Mouse (Mus musculus) ZHBTc4 (cell line): ENCODE data around the gene Gm13271.
"Not testable (repeated sequence)": the region's sequence is repeated elsewhere in the genome, so short reads cannot be mapped to it uniquely, and the experiment has no call there.

Experiments used
- DNase-seq: peaks from one replicate; pipeline ENCODE4 v3.0.0-alpha.2; 2011; ENCODE audit warnings: low read depth, low spot score

Gene Gm13271

DNA sequence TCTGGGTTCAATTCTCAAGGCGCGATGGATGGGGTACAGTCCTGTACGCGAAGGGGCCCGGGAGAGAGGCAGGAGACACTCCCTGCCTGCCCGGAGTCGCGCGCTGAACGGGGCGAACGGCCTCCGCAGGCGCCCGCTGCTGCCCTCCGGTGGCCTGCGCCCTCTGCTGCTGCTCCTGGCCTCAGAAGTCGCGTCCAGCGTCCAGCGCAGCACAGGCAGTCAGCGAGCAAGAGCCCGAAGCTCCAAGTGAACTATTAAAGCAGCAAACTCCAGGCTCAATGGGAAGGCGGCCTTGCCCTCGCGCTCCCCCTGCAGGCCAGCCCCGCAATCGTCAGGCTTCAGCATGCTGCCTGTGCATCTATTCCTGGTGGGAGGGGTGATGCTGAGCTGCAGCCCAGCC, 5.8 kb downstream of the Gm13271 start:
- DNase-seq, result not testable (repeated sequence)

DNA sequence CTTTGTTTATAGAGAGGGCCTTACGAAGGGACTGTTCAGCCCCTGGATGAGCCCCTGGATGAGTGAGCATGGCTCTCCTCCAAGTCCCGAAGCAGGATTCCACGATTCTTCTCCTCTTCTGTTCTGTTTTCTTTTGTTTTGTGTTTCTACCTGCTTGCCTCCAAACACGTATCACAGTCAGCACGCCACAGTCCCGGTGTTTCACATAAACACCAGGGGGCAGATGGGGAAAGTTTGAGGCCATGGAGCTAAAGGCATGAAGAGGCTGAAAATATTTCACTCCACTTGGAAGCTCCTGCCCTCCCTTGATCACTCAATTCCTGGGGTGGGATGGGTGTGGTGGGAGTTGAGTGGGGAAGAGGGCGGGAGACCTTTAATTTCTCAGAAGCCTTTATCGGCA, 7.1 kb downstream of the Gm13271 start:
- not testable (repeated sequence) for DNase-seq

DNA sequence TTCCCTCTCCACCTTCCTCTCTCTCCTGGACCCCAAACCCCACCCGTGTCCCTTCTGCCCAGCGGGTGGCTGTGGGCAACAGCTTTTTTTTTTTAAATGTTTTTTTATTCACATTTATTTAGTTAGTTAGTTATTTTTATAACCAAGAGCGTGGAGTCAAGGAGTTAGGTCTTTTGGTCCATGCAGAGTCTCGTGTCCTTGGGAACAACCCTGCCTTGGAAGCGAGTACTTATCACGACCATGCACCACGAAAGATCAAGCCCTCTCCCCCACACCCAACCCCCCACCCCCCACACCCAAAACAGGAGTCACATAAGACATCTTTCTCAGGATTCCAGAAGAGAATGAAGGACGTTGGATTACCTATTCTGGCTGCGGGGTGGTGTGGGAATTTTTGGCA, 7.7 kb downstream of the Gm13271 start:
- DNase-seq, result not testable (repeated sequence)

DNA sequence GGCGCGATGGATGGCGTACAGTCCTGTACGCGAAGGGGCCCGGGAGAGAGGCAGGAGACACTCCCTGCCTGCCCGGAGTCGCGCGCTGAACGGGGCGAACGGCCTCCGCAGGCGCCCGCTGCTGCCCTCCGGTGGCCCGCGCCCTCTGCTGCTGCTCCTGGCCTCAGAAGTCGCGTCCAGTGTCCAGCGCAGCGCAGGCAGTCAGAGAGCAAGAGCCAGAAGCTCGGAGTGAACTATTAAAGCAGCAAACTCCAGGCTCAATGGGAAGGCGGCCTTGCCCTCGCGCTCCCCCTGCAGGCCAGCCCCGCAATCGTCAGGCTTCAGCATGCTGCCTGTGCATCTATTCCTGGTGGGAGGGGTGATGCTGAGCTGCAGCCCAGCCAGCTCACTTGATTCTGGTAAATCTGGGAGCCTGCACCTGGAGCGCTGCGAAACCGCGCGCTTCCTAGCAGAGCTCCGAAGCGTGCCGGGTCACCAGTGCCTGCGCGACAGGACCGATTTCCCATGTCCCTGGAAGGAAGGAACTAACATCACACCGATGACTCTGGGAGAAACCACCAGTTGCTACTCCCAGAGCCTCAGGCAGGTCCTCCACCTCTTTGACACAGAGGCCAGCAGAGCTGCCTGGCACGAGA, 8.8 kb downstream of the Gm13271 start:
- not testable (repeated sequence) for DNase-seq

DNA sequence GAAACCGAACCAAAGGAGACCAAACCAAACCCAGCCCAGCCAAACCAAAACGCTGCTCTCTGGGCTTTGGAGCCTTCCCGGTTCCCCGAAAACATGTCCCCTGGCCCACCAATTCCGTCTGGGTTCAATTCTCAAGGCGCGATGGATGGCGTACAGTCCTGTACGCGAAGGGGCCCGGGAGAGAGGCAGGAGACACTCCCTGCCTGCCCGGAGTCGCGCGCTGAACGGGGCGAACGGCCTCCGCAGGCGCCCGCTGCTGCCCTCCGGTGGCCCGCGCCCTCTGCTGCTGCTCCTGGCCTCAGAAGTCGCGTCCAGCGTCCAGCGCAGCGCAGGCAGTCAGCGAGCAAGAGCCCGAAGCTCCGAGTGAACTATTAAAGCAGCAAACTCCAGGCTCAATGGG, 18.9 kb downstream of the Gm13271 start, which contains the start of gene Gm13290:
TSS of gene Gm13290 (plus strand) at position 301 of the 400 bp plus-strand sequence.
- DNase-seq, result not testable (repeated sequence)

DNA sequence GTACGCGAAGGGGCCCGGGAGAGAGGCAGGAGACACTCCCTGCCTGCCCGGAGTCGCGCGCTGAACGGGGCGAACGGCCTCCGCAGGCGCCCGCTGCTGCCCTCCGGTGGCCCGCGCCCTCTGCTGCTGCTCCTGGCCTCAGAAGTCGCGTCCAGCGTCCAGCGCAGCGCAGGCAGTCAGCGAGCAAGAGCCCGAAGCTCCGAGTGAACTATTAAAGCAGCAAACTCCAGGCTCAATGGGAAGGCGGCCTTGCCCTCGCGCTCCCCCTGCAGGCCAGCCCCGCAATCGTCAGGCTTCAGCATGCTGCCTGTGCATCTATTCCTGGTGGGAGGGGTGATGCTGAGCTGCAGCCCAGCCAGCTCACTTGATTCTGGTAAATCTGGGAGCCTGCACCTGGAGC, 22.0 kb downstream of the Gm13271 start, which contains the start of gene Gm13289:
TSS of gene Gm13289 (plus strand) at position 301 of the 400 bp plus-strand sequence.
- not testable (repeated sequence) for DNase-seq

DNA sequence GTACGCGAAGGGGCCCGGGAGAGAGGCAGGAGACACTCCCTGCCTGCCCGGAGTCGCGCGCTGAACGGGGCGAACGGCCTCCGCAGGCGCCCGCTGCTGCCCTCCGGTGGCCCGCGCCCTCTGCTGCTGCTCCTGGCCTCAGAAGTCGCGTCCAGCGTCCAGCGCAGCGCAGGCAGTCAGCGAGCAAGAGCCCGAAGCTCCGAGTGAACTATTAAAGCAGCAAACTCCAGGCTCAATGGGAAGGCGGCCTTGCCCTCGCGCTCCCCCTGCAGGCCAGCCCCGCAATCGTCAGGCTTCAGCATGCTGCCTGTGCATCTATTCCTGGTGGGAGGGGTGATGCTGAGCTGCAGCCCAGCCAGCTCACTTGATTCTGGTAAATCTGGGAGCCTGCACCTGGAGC, 24.9 kb downstream of the Gm13271 start, which contains the start of gene Gm13272:
TSS of gene Gm13272 (plus strand) at position 301 of the 400 bp plus-strand sequence.
- not testable (repeated sequence) for DNase-seq

DNA sequence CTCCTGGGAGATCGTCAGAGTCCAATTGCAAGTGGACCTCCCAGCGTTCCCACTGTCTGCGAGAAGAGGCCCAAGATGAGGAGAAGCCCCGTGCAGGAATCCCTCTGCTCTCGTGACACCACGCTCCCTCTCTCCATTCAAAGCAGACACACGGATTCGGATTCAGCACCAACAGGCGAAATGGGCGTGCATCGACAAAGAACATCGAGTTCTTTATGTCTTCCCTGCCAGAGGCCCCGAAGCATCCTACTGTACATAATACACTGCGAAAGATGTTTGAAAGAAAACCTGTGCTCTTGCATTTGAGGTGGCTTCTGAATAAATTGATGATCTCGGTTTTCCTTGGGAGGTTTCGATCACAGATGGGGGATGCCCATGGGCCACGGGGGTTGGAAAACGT, 25.7 kb downstream of the Gm13271 start:
- DNase-seq, result not testable (repeated sequence)

DNA sequence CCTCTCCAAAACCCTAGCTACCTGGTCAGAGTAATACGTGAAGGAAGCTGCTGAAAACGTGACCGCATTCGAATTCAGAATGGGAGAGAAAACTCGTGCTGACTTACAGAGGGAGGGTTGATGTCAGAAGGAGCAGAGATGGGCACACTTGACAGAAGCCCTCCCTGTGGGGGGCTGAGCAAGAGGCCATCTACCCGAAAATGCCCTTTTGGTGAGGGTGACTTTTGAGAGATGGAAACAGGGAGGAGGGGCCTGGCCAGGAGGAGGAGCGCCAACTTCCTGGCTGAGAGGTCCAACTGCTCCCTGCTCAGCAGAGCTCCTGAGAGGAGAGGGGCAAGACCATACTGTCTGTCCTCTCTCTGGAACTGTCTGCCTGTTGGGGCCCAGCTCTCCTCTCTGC, 27.2 kb downstream of the Gm13271 start, which contains the start of gene Ifnz:
TSS of gene Ifnz (plus strand) at position 301 of the 400 bp plus-strand sequence.
- DNase-seq, result not testable (repeated sequence)

DNA sequence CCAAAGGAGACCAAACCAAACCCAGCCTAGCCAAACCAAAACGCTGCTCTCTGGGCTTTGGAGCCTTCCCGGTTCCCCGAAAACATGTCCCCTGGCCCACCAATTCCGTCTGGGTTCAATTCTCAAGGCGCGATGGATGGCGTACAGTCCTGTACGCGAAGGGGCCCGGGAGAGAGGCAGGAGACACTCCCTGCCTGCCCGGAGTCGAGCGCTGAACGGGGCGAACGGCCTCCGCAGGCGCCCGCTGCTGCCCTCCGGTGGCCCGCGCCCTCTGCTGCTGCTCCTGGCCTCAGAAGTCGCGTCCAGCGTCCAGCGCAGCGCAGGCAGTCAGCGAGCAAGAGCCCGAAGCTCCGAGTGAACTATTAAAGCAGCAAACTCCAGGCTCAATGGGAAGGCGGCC, 27.7 kb downstream of the Gm13271 start:
- DNase-seq, result not testable (repeated sequence)

DNA sequence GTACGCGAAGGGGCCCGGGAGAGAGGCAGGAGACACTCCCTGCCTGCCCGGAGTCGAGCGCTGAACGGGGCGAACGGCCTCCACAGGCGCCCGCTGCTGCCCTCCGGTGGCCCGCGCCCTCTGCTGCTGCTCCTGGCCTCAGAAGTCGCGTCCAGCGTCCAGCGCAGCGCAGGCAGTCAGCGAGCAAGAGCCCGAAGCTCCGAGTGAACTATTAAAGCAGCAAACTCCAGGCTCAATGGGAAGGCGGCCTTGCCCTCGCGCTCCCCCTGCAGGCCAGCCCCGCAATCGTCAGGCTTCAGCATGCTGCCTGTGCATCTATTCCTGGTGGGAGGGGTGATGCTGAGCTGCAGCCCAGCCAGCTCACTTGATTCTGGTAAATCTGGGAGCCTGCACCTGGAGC, 30.7 kb downstream of the Gm13271 start, which contains the start of gene Gm13276:
TSS of gene Gm13276 (plus strand) at position 301 of the 400 bp plus-strand sequence.
- not testable (repeated sequence) for DNase-seq

DNA sequence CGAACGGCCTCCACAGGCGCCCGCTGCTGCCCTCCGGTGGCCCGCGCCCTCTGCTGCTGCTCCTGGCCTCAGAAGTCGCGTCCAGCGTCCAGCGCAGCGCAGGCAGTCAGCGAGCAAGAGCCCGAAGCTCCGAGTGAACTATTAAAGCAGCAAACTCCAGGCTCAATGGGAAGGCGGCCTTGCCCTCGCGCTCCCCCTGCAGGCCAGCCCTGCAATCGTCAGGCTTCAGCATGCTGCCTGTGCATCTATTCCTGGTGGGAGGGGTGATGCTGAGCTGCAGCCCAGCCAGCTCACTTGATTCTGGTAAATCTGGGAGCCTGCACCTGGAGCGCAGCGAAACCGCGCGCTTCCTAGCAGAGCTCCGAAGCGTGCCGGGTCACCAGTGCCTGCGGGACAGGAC, 33.7 kb downstream of the Gm13271 start, which contains the start of gene Gm13277:
TSS of gene Gm13277 (plus strand) at position 231 of the 400 bp plus-strand sequence.
- DNase-seq, result not testable (repeated sequence)

DNA sequence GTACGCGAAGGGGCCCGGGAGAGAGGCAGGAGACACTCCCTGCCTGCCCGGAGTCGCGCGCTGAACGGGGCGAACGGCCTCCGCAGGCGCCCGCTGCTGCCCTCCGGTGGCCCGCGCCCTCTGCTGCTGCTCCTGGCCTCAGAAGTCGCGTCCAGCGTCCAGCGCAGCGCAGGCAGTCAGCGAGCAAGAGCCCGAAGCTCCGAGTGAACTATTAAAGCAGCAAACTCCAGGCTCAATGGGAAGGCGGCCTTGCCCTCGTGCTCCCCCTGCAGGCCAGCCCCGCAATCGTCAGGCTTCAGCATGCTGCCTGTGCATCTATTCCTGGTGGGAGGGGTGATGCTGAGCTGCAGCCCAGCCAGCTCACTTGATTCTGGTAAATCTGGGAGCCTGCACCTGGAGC, 36.6 kb downstream of the Gm13271 start, which contains the start of gene Gm13278:
TSS of gene Gm13278 (plus strand) at position 301 of the 400 bp plus-strand sequence.
- DNase-seq, result not testable (repeated sequence)

DNA sequence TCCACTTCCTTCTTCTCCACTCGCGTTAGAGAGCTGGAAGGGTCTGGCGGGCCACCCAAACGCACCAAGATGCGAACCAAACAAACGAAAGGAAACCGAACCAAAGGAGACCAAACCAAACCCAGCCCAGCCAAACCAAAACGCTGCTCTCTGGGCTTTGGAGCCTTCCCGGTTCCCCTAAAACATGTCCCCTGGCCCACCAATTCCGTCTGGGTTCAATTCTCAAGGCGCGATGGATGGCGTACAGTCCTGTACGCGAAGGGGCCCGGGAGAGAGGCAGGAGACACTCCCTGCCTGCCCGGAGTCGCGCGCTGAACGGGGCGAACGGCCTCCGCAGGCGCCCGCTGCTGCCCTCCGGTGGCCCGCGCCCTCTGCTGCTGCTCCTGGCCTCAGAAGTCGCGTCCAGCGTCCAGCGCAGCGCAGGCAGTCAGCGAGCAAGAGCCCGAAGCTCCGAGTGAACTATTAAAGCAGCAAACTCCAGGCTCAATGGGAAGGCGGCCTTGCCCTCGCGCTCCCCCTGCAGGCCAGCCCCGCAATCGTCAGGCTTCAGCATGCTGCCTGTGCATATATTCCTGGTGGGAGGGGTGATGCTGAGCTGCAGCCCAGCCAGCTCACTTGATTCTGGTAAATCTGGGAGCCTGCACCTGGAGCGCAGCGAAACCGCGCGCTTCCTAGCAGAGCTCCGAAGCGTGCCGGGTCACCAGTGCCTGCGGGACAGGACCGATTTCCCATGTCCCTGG, 39.4 kb downstream of the Gm13271 start, which contains the start of gene Gm13275:
TSS of gene Gm13275 (plus strand) at position 552 of the 740 bp plus-strand sequence.
- not testable (repeated sequence) for DNase-seq

DNA sequence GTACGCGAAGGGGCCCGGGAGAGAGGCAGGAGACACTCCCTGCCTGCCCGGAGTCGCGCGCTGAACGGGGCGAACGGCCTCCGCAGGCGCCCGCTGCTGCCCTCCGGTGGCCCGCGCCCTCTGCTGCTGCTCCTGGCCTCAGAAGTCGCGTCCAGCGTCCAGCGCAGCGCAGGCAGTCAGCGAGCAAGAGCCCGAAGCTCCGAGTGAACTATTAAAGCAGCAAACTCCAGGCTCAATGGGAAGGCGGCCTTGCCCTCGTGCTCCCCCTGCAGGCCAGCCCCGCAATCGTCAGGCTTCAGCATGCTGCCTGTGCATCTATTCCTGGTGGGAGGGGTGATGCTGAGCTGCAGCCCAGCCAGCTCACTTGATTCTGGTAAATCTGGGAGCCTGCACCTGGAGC, 42.4 kb downstream of the Gm13271 start, which contains the start of gene Gm13279:
TSS of gene Gm13279 (plus strand) at position 301 of the 400 bp plus-strand sequence.
- DNase-seq, result not testable (repeated sequence)

DNA sequence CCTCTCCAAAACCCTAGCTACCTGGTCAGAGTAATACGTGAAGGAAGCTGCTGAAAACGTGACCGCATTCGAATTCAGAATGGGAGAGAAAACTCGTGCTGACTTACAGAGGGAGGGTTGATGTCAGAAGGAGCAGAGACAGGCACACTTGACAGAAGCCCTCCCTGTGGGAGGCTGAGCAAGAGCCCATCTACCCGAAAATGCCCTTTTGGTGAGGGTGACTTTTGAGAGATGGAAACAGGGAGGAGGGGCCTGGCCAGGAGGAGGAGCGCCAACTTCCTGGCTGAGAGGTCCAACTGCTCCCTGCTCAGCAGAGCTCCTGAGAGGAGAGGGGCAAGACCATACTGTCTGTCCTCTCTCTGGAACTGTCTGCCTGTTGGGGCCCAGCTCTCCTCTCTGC, 44.7 kb downstream of the Gm13271 start, which contains the start of gene Gm13285:
TSS of gene Gm13285 (plus strand) at position 301 of the 400 bp plus-strand sequence.
- not testable (repeated sequence) for DNase-seq

DNA sequence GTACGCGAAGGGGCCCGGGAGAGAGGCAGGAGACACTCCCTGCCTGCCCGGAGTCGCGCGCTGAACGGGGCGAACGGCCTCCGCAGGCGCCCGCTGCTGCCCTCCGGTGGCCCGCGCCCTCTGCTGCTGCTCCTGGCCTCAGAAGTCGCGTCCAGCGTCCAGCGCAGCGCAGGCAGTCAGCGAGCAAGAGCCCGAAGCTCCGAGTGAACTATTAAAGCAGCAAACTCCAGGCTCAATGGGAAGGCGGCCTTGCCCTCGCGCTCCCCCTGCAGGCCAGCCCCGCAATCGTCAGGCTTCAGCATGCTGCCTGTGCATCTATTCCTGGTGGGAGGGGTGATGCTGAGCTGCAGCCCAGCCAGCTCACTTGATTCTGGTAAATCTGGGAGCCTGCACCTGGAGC, 48.3 kb downstream of the Gm13271 start, which contains the start of gene Gm13287:
TSS of gene Gm13287 (plus strand) at position 301 of the 400 bp plus-strand sequence.
- DNase-seq, result not testable (repeated sequence)
